Mouse (Mus musculus): ENCODE measurements around the gene Gramd1b. TPM values are rescaled to one million over a fixed set of nuclear protein-coding genes. Genes with fewer than 3 reads are reported as not detected.
"Not testable (repeated sequence)": the region's sequence is repeated elsewhere in the genome, so short reads cannot be mapped to it uniquely, and the experiment has no call there.

The Gramd1b gene
- polyA plus RNA-seq, 1 experiment from 2014 or later, result 1.3 TPM

DNA sequence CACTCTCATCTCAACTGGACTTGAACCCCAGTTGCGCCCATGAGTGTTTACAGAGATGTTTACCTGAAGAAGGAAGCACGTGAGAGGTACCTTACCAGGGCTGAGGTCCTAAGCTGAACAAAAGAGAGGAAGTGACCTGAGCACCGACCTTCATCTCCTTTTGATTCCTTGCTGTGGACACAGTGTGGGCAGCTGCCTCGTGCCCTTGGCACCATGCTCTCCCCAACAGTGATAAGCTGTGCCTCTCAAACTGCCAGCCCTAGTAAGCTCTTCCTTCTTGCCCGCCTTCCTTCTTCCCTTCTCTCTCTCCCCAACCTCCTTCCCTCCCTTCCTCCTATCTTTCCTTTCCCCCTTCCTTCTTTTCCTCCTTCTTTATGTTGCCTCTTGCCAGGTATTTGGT lies 26.3 kb downstream of the Gramd1b start:
- ATAC-seq (ENCODE audit: low read depth), result no peak
- Histone ChIP-seq H3K36me3 (ENCODE audit: control insufficient read depth, insufficient read depth) (no peaks in the 10 kb centered on the region), H3K9ac (ENCODE audit: low read depth, low read length) (no peak overlapping the region), H3K27me3 (ENCODE audit: control insufficient read depth, insufficient read depth, low read depth, low read length) (no peaks in the 10 kb centered on the region), H3K9me3 (replicated peaks; ENCODE audit: control insufficient read depth, low read length) (no peaks in the 10 kb centered on the region), H3K4me3 (ENCODE audit: low read depth, low read length) (no peak overlapping the region), H3K4me2 (ENCODE audit: low read depth, low read length) (no peak overlapping the region), H3K4me1 (ENCODE audit: control insufficient read depth, low read depth, low read length) (no peaks in the 10 kb centered on the region), H3K27ac (ENCODE audit: low read length) (no peak overlapping the region)
- 46% methylated on average over 5 of the region's 5 CpGs for WGBS (ENCODE audit: insufficient replicate concordance)

GRCm38 (mm10) chr9:40500691-40501090 lies 30.5 kb downstream of the Gramd1b start:
- H3K4me1 ChIP-seq (ENCODE audit: control insufficient read depth, low read depth, low read length), result no peaks in the 10 kb centered on the region
- ATAC-seq (ENCODE audit: low read depth), result no peak

GRCm38 (mm10) chr9:40482351-40483084 lies 48.7 kb downstream of the Gramd1b start:
- H3K9ac ChIP-seq (ENCODE audit: low read depth, low read length); H3K4me3 ChIP-seq (ENCODE audit: low read depth, low read length); H3K27ac ChIP-seq (ENCODE audit: low read length); H3K27me3 ChIP-seq (ENCODE audit: control insufficient read depth, insufficient read depth, low read depth, low read length); H3K4me1 ChIP-seq (ENCODE audit: control insufficient read depth, low read depth, low read length); H3K4me2 ChIP-seq (ENCODE audit: low read depth, low read length); H3K36me3 ChIP-seq (ENCODE audit: control insufficient read depth, insufficient read depth); ATAC-seq (ENCODE audit: low read depth); H3K9me3 ChIP-seq (replicated peaks; ENCODE audit: control insufficient read depth, low read length): not testable (repeated sequence)
- WGBS (ENCODE audit: insufficient replicate concordance), result 35% methylated on average over 7 of the region's 7 CpGs

More at GRCm38 (mm10) chr9:40500691-40501090, 30.5 kb downstream of the Gramd1b start:
- H3K27me3 ChIP-seq (ENCODE audit: control insufficient read depth, insufficient read depth, low read depth, low read length), result no peaks in the 10 kb centered on the region
- no peak overlapping the region for H3K9ac ChIP-seq (ENCODE audit: low read depth, low read length)
- no peaks in the 10 kb centered on the region for H3K9me3 ChIP-seq (replicated peaks; ENCODE audit: control insufficient read depth, low read length)
- no peak overlapping the region for H3K4me3 ChIP-seq (ENCODE audit: low read depth, low read length)
- no peak overlapping the region for H3K4me2 ChIP-seq (ENCODE audit: low read depth, low read length)
- no peaks in the 10 kb centered on the region for H3K36me3 ChIP-seq (ENCODE audit: control insufficient read depth, insufficient read depth)
- no peak overlapping the region for H3K27ac ChIP-seq (ENCODE audit: low read length)

DNA sequence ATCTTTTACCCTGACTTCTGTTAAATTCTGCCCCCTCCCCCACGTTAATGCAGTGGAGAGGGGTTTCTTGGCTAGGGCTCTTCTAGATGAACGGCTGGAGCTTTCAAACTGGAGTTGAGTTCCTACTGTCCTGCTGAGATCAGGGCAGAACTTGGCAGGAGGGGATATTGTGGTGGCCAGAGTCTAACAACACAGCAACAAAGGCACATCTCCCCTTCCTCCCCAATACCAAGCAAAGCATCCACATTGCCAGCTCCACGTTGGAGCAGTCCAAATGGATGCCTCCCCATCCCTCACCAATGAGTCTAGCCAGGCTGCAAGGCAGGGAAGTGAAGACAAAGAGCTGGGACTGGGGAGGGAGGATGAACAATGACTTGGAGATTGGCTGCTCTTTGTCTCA lies 49.9 kb downstream of the Gramd1b start:
- Histone ChIP-seq H3K4me2 (ENCODE audit: low read depth, low read length) (no peak overlapping the region), H3K27ac (ENCODE audit: low read length) (no peak overlapping the region), H3K27me3 (ENCODE audit: control insufficient read depth, insufficient read depth, low read depth, low read length) (no peaks in the 10 kb centered on the region), H3K4me3 (ENCODE audit: low read depth, low read length) (no peak overlapping the region), H3K9me3 (replicated peaks; ENCODE audit: control insufficient read depth, low read length) (no peaks in the 10 kb centered on the region), H3K9ac (ENCODE audit: low read depth, low read length) (no peak overlapping the region), H3K36me3 (ENCODE audit: control insufficient read depth, insufficient read depth) (no peaks in the 10 kb centered on the region), H3K4me1 (ENCODE audit: control insufficient read depth, low read depth, low read length) (no peaks in the 10 kb centered on the region)
- WGBS (ENCODE audit: insufficient replicate concordance), result 36% methylated on average over 3 of the region's 3 CpGs
- no peak for ATAC-seq (ENCODE audit: low read depth)

DNA sequence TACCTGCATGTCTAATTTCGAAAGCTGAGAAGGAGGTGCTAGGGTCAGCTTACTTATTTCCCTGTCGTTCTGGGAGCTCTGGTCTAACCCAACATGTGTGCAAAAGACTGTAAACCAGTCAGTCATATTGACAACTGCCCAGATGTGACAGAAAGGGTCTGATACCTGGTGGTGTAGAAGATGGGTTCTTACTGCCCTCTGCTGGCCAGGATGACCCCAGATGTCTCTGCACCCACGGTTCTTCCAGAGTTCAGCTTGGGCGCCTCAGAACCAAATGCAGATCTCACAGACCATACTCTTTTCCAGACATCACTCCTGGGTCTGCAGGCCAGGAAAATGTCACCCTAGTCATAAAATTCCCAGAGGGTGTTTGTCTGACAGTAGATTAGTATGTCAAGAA lies 51.9 kb downstream of the Gramd1b start:
- no peaks in the 10 kb centered on the region for H3K27me3 ChIP-seq (ENCODE audit: control insufficient read depth, insufficient read depth, low read depth, low read length)
- no peaks in the 10 kb centered on the region for H3K4me1 ChIP-seq (ENCODE audit: control insufficient read depth, low read depth, low read length)
- 24% methylated on average over 4 of the region's 4 CpGs for WGBS (ENCODE audit: insufficient replicate concordance)
- no peak overlapping the region for H3K9ac ChIP-seq (ENCODE audit: low read depth, low read length)
- H3K9me3 ChIP-seq (replicated peaks; ENCODE audit: control insufficient read depth, low read length), result no peaks in the 10 kb centered on the region
- H3K4me3 ChIP-seq (ENCODE audit: low read depth, low read length), result no peak overlapping the region
- no peak for ATAC-seq (ENCODE audit: low read depth)
- no peaks in the 10 kb centered on the region for H3K36me3 ChIP-seq (ENCODE audit: control insufficient read depth, insufficient read depth)
- no peak overlapping the region for H3K27ac ChIP-seq (ENCODE audit: low read length)
- no peak overlapping the region for H3K4me2 ChIP-seq (ENCODE audit: low read depth, low read length)

DNA sequence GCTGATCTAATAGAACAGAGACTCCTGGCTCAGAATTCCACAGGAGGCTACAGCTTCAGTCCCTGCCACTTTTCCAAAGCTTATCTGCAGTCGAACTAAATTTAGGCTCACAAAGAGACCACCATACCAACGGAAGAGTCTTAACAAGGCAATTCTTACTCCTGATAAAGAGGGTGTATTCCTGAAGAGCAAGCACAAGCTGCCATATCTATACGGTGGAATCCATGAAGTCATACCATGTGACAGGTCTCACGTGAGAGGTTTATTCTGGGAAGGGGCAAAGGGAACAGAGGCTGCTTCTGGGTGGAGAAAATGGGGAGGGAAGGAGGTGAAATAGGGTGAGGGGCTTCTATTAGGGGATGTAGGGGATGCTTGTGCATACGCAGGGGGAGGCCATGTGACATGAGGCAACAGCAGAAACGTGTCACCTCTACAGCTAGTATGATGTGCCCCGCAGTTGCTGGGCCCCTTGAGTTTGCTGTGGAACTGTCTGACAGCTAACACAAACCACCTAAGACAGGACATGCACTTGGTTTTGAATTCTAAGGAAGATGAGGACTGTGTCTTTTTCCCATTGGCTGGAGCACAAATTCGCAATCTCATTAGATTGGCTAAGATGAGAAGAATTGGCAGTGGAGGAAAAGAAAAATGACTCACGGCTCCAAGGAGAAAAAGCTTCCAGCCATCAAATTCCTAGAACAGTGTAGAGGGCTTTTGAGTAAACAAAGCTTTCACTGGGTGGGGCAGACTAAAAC lies 52.9 kb downstream of the Gramd1b start:
- H3K27ac ChIP-seq (ENCODE audit: low read length), result no peak overlapping the region
- H3K9me3 ChIP-seq (replicated peaks; ENCODE audit: control insufficient read depth, low read length), result no peaks in the 10 kb centered on the region
- no peak overlapping the region for H3K9ac ChIP-seq (ENCODE audit: low read depth, low read length)
- H3K4me2 ChIP-seq (ENCODE audit: low read depth, low read length), result no peak overlapping the region
- no peaks in the 10 kb centered on the region for H3K36me3 ChIP-seq (ENCODE audit: control insufficient read depth, insufficient read depth)
- no peaks in the 10 kb centered on the region for H3K27me3 ChIP-seq (ENCODE audit: control insufficient read depth, insufficient read depth, low read depth, low read length)
- no peaks in the 10 kb centered on the region for H3K4me1 ChIP-seq (ENCODE audit: control insufficient read depth, low read depth, low read length)
- H3K4me3 ChIP-seq (ENCODE audit: low read depth, low read length), result no peak overlapping the region
- no peak for ATAC-seq (ENCODE audit: low read depth)
- WGBS (ENCODE audit: insufficient replicate concordance), result 63% methylated on average over 9 of the region's 9 CpGs

DNA sequence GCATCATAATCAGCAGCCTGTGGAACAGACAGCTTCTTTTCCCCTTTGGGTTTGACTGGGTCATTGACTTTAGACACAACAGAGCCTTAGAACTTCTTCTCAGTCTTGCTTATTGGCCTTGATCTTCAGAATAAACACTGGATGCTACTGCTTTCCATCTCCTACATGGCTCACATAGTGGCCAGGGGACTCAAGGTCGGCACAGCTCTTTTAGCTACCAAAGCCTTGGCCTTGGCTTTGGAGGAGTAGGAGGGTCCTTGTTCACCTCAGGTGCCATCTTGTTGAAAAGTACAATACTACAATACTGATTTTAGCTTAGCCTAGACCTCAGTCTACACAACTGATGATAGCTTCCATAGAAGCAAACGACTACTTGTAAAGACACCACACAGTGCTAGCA lies 53.6 kb downstream of the Gramd1b start:
- WGBS (ENCODE audit: insufficient replicate concordance), result 58% methylated on average over 2 of the region's 2 CpGs

DNA sequence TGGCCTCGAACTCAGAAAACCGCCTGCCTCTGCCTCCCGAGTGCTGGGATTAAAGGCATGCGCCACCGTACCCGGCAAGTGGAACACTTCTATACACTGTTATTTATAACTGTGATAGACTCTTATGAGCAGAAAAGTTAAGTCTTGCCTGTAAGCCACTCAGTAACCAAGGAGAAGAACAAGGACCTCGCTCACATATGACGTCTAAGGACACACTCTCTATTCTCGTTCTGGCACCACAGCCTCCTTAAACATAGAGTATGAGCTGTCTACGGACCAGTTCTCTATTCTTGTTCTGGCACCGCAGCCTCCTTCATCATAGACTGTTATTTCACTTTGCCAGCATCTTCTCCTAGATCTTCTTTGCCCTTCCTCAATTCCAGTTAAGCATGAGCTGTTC lies 55.1 kb downstream of the Gramd1b start:
- Histone ChIP-seq H3K27me3 (ENCODE audit: control insufficient read depth, insufficient read depth, low read depth, low read length) (no peaks in the 10 kb centered on the region), H3K9ac (ENCODE audit: low read depth, low read length) (no peak overlapping the region), H3K4me2 (ENCODE audit: low read depth, low read length) (no peak overlapping the region), H3K27ac (ENCODE audit: low read length) (no peak overlapping the region), H3K4me3 (ENCODE audit: low read depth, low read length) (no peak overlapping the region), H3K4me1 (ENCODE audit: control insufficient read depth, low read depth, low read length) (no peaks in the 10 kb centered on the region), H3K9me3 (replicated peaks; ENCODE audit: control insufficient read depth, low read length) (no peaks in the 10 kb centered on the region), H3K36me3 (ENCODE audit: control insufficient read depth, insufficient read depth) (no peaks in the 10 kb centered on the region)
- ATAC-seq (ENCODE audit: low read depth), result no peak
- 75% methylated on average over 11 of the region's 11 CpGs for WGBS (ENCODE audit: insufficient replicate concordance)

More for the DNA sequence above, 53.6 kb downstream of the Gramd1b start:
- no peaks in the 10 kb centered on the region for H3K27me3 ChIP-seq (ENCODE audit: control insufficient read depth, insufficient read depth, low read depth, low read length)
- no peak overlapping the region for H3K4me3 ChIP-seq (ENCODE audit: low read depth, low read length)
- no peak for ATAC-seq (ENCODE audit: low read depth)
- no peaks in the 10 kb centered on the region for H3K4me1 ChIP-seq (ENCODE audit: control insufficient read depth, low read depth, low read length)
- H3K27ac ChIP-seq (ENCODE audit: low read length), result no peak overlapping the region
- no peaks in the 10 kb centered on the region for H3K9me3 ChIP-seq (replicated peaks; ENCODE audit: control insufficient read depth, low read length)
- H3K9ac ChIP-seq (ENCODE audit: low read depth, low read length), result no peak overlapping the region
- H3K4me2 ChIP-seq (ENCODE audit: low read depth, low read length), result no peak overlapping the region
- H3K36me3 ChIP-seq (ENCODE audit: control insufficient read depth, insufficient read depth), result no peaks in the 10 kb centered on the region

GRCm38 (mm10) chr9:40472961-40473510 lies 58.1 kb downstream of the Gramd1b start:
- no peak for ATAC-seq (ENCODE audit: low read depth)
- Histone ChIP-seq H3K9ac (ENCODE audit: low read depth, low read length) (no peak overlapping the region), H3K4me1 (ENCODE audit: control insufficient read depth, low read depth, low read length) (no peaks in the 10 kb centered on the region), H3K27ac (ENCODE audit: low read length) (no peak overlapping the region), H3K4me3 (ENCODE audit: low read depth, low read length) (no peak overlapping the region), H3K9me3 (replicated peaks; ENCODE audit: control insufficient read depth, low read length) (no peaks in the 10 kb centered on the region), H3K36me3 (ENCODE audit: control insufficient read depth, insufficient read depth) (no peaks in the 10 kb centered on the region), H3K4me2 (ENCODE audit: low read depth, low read length) (no peak overlapping the region), H3K27me3 (ENCODE audit: control insufficient read depth, insufficient read depth, low read depth, low read length) (no peaks in the 10 kb centered on the region)
- 61% methylated on average over 9 of the region's 9 CpGs for WGBS (ENCODE audit: insufficient replicate concordance)

All from liver, embryonic 16.5 days (tissue).